Mouse (Mus musculus) thymus, adult 18-20 months (tissue): ENCODE results near the gene Tbc1d22a.

Experiments used
- DNase-seq, 2 experiments: peaks; one replicate each; pipeline ENCODE4 v3.0.0; 2022; ENCODE audit warnings: mixed read lengths in 2 of 2

Gene Tbc1d22a

DNA sequence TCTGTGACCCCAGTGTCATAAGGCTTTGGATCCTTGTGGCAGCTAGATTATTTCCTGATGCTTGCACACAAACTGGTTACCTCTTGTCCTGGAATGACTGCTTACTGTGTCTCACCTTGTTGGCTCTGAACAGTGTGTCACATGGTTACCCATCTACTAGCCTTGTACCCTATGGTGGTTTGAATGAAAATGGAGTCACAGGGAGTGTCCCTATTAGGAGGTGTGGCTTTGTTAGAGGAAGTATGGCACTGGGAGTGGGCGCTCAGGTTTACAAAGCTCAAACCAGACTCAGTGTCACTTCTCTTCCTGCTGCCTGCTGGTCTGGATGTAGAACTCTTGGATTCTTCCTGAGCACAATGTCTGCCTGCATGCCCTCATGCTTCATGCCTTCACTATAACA is 69.0 kb downstream of the Tbc1d22a start:
- DNase-seq = no peak

DNA sequence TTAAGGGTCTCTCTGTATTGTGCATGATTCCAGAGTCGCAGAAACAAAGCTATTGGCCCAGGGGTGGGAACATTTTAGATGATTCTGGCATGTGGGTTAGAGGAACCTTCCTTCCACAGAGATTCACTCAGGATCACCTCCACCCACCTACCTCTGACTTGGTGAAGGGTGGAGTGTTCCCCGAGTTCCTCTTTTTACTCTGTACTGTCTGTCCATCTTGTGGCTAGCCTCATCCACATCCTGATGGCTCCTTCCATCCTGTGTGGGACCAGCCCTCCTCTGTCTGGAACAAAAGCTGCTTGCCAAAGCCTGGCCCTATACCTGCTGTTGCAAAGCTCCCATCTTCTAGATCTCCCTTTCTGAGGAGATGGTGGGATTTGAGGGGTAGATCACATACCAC is 71.0 kb downstream of the Tbc1d22a start:
- DNase-seq = no peak

DNA sequence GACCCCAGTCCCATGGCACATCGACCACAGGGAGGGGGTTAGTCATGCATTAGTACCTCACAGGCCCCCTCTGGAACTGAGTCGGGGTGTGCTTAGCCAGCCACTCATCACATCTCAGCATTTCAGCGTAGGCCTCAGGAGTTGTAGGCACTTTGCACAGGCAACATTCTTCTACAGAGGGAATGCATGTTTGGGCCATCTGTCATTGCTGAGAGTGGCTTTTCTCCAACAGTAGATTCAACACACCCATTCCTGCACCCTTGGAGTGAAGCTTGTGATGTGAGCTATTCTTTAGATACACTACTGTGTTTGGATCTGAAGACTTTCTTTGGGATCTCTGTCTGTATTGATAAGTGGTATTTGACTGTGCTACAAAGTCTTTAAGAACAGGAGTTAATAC is 75.8 kb downstream of the Tbc1d22a start:
- no peak for DNase-seq

DNA sequence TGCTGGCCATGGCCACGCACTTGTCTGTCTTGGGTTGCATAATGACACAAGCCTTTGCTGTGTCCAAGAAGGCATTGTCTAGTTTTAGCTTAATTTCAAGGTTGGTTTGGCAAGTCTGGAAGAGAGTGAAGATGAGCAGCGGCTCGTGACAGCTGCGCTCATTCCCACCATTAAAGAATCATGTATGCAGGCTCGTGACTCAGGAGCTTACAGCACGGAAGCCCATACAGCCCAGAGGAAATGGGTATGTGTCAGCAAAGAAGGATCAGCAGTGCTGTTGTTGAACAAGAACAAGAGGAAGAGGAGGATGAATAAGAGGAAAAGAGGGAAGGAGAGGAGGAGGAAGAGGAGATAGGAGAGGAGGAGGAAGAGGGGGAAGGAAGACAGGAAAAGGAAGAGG is 78.0 kb downstream of the Tbc1d22a start:
- DNase-seq = no peak

DNA sequence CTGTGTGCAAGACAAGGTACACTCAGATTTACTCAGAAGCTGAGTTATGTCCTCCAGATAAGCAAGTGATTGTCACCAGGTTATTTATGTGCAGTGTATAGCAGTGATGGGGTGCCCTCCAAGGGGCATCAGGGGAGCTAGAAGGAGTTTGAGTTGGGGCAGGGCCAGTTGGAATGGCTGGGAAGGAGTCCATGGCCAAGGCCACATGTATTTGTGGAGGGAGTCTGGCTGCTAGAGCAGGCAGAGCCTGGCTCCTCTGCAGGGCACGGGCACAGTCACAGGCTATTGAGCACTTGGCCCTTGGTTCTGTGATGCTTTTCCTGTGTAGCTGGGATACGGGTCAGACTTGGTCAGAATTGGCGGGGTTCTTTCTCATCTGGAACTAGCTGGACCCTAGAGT is 80.2 kb downstream of the Tbc1d22a start:
- DNase-seq = no peak

DNA sequence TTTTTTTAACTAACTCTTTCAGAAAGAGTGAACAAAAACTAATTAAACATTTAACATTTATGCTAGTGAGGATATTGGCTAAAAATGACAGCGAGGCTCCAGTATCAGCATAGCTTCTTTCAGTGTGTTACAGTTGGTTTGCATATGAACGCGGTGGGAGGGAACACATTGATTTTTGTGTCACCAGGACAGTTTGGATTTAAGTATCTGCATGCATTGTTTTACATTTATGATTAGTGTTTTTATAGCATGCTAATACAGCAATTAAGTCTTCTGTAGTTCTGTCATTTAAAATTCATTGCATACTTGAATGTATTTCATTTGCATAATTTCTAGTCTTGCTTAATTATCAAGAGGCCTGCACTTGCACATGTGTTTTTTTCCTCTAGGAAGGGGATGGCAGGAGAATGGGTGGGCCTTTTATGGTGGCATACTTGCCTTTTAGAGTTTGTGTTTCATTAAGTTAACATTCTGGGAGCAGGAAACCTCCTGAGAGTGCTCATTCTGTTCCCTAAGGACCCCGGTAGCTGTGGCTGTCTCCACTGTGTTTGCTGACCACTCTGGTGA is 81.5 kb downstream of the Tbc1d22a start:
- no peak for DNase-seq

DNA sequence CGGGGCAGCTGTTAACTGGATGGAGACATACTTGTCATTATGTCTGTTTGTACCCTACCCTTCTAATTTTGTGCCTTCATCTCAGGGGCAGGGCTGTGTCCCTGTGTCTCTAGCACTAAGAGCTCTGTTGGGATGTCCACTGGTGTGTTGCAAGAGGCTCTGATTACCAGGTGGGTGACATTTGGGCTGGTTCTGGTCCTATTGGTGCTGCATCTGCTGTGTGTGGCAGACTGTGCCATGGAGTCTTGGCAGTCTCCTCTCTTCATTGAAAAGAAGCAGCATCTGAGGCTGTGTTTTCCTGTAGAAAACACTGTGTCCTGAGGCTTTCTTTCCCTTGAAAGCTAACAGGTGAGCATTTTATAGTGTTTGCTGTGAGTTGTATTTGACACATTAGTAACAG is 83.0 kb downstream of the Tbc1d22a start:
- no peak for DNase-seq

DNA sequence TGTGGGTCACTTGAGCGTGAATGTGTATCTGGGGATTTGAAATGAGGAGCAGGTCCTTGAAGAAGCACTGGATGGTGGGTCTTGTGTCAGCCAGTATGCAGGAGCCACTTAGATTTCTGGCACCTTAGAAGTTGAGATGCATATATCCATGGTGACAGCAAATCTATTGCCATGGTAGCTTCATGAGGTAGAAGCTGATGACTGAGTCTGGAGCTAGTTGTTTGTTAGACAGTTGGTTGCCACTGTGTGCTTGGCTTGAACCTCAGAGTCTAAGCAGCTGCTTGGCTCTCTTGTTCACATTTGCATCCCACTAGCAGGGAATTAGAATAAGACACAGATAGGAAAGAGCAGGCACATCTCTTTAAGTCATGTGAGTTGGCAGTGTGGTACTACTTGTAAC is 89.6 kb downstream of the Tbc1d22a start:
- DNase-seq = no peak

DNA sequence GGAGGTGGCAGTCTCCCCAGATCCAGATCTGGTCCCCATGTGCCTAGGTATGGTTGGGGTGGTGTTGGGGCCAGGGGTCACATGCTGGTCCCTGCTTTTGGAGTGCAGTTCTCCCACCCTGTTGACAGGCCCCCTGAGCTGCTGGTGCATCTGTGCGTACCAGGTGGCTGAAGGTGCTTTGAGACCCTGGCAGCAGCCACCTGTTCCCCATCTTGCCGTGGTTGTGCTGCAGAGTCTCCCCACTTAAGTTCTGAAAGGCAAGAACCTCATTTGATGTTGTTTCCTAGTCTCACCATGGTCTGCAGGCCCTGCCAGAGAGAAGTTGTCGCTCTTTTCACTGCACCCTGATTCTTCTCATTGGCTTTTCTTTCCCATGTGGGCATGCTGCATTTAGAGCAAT is 90.6 kb downstream of the Tbc1d22a start:
- peak; percentile 61 to 76 for DNase-seq

DNA sequence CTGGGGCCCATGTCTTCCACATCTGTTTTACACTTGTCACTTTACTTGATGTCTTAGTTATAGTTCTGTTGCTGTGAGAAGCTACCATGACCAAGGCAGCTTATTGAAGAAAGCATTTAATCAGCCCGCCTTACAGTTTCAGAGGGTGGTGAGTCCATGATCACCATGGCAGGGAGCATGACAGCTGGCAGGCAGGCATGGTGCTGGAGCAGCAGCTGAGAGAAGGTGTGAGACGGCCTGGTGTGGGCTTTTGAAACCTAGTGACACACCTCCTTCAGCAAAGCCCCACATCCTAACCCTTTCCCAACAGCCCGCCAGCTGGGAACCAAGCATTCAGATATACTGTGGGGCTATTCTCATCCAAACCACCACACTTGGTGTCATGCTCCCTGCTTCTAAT is 91.0 kb downstream of the Tbc1d22a start:
- DNase-seq = no peak

DNA sequence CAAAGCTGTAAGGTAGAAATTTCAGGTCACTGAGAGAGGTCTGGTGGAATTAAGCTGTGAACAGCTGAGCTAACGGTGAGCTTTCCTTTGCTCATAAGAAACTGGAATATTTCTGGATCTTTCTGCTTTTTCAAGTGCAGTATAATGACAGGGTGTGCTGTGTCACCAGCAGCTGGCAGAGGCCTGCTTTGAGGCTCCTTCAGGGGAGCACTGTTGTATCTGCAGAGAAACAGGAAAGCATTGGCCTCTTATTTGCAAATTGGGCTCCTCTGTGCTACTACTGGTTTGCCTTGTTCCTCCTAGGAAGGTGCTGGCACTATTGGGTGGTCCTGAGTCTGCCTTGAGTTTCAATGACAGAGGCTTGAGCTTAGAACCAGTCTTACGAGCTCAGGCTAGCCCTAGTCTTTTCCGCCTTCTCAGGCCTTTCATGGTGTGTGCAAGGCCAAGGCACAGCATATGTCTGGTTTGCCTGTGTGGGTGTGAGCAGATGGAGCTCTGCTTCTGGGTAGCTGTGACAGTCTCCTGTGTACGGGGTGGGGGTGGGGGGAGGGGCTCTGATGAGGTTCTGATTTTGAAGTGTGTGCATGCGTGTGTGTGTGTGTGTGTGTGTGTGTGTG is 95.1 kb downstream of the Tbc1d22a start:
- DNase-seq = no peak

DNA sequence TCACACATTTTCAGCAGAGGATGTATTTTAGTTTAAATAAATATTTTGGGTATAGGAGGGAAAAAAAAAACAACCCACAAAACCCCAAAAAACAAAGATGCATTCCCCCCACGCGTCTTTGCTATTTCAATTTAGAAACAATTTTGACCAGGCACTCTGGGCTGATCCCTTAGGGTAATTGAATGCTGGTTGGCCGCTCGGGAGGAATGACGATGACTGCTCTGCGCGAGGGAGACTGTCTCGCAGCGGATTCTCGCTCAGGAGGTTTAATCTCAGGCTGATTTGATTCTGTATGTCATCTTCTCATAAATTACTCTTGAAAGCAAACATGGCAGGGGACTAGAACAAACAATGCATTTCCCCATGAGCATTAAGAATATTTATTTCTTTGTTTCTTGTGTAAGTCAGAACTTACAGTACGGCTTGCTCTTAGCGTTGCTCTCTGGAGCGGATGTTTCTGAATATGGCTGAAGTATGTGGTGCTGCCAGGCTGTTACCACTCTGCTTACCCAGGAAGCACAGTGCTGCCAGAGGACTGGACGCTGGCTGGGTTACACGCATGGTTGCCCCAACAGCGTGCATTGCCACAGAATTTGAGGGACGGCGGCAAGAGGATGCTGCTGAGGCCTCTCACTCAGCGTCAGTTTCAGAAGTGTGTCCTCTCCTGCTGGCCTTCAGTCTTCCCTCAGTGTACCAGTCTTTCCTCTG is 106.7 kb downstream of the Tbc1d22a start:
- no peak for DNase-seq

DNA sequence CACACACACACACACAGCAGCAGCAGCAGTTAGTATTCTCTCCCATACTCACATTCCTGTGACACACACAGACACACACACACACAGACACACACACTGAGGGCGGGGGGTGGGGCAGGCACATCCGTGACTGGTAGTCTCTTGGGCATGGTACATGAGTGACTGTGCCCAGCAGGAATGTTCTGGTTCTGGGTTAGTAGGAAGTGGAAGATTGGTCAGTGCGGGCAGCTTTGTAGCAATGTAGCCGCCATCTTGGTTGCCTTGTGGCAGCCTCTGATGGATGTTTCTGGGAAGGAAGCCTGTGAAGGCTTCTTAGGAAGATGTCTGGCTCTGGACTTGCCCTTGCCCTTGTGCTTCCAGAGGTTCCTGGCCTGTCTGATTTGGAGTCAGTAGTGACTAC is 112.1 kb downstream of the Tbc1d22a start:
- no peak for DNase-seq

DNA sequence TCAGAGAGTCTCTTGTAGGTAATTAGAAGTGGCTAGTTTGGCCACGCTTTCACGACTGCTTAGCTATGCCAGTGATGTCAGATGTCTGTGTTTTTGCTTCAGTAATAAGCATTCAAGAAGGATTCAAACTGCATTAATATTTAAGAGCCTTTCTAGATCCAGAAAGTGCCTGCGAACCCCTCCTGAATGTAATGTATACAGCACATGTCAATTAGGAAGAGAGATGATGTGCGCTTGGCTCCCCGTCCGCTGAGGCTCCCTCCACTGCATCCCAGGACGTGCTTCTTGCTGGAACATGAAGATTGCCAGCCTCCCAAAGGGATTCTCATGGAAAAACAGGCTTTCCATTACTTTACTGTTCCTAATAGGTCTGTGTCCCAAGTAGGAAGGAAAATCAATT is 115.7 kb downstream of the Tbc1d22a start:
- no peak for DNase-seq

DNA sequence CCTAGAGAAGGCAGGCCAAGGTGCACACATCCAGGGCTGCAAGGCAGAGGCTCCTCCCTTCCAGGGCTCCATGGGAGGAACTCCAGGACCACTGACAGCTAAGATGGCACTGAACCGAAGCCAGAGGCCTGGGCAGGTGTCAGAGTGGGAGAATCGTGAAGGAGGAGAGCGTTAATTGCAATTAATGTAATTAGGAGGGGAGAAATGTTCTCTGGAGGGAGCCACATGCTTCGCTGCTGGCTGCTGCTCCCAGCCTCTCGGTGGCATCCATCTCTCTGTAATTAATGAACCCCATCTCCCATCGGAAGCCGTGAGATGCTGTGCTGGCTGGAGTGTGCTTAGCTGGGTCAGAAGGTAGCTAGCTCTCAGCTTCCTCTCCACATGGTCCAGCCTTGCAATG is 116.2 kb downstream of the Tbc1d22a start:
- no peak for DNase-seq

DNA sequence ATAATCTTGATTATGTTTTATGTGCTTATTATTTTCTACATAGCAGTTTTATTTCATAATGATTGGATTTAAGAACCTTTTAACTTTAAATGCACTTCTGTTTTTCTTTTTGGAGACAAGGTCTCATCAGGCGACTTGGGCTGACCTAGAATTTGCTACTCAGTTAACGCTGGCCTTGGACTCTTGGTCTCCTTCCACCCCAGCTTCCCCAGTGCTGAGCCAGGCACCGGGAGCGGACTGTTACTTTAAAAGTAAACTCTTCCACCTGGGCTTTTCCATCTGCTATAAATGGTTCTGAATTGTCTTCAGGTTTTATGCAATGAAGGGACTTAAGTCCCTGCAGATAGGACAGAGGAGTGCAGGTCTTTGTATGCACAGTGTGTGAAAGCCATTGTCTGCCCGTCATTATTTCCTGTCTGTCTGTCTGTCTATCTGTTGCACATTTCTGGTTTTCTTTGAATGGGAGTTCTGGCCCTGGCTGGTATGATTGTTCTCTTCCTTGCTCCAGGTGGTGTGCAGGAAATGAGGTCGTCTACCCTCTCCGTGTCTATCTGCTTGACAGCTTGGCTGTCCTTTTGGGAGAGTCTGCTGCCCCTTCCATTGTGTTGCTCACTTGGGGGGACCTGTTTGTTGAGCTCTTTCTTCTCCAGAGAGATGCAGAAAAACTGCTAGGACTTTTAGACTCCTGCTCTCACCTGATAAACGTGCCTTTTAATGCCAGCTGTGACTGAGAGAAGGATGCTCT is 117.4 kb downstream of the Tbc1d22a start:
- peak in 1 of 2 experiments; percentile 53 for DNase-seq

DNA sequence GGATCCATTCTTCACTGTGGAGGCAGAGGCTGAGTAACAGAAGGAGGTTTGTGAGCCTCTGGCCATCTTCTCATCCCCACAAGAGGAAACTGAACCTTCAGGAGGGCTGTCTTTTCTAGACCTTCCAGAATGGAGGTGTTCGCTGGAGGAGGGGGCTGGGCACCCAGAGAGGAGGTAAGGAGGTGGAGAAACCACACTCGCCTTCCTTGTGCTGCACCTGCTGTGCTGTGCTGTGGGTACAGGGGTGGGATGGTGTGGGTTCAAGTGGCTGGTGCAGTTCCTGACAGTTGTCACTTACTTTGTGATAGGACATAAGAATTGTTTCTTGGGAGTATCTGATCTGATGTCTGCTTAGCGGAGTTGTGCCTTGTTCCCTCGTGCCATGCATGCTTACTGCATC is 118.9 kb downstream of the Tbc1d22a start:
- peak; percentile 83 to 89 for DNase-seq

DNA sequence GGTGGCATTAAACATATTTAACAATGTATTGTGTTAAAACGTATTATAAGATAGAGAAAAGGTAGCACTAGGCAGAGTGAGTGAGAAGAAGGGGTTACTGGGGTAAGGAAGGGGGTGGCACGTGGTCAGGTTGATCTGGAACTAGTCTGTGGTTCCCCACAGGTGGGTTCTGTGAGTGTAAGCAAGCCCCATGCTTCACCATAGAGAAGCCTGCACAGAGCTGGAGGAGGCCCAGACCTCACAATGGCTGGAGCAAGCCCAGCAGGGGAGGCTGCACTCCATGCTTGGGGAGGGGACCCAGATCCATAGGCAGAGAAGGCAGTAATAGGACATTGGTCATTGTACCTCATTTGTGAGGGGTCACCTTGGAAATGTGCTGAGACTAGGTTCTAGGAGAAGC is 119.3 kb downstream of the Tbc1d22a start:
- peak in 1 of 2 experiments; percentile 78 for DNase-seq

DNA sequence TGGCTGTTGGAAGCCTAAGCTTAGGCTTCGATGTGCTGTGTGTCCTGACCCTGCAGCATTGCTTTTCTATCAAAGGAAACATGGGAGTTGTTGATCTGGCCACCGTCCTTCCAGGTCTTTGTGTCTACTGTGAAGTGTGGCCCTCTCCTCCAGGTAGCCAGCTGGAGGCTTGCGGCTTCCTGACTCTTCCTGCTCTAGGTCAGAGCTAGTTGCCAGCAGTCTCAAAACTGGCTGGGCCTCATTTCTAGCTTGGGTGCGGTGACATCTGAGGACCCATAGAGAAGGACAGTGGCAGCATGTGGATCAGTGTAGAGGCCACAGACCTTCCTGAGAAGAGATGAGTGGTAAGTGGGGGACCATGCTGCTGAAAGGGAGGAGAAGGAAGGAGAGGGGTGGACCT is 120.0 kb downstream of the Tbc1d22a start:
- DNase-seq = no peak

DNA sequence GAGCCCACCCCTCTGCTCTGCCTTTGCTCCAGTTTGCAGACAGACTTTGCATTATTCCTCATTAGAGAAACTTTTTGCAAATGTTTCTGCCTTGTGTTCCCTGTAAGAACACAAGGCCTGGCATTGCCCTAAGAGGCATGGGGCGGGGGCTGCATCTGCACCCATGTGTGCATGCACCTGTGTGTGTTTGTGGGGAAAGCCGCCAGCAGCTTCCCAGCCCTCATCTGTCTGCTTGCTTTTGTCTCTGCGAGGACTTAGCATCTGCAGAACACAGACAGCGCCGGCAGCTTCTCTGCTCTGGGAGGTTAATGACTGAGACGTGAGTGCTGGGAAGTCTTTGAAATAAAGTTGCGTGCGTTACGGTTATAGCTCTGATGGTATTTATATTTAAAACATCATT is 120.5 kb downstream of the Tbc1d22a start:
- peak; percentile 84 to 87 for DNase-seq

DNA sequence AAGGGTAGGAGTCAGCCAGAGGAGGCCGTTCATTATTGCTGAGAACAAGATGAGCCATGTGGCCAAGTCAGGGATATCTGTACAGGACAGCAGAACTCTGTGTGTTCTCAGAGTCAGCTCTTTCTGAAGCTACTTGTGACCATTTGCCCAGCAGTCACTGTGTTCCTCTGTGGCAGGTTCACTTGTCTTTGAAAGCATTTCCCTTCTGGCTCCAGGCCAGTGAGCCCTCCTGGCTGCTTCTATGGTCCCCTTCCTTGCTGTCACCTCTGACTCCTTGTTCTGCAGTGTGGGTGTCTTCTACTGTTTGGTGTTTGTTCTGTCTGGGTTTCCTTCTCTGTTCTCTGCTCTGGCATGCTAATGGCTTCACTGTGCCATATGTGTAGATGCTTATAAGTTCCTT is 121.5 kb downstream of the Tbc1d22a start:
- DNase-seq = no peak

DNA sequence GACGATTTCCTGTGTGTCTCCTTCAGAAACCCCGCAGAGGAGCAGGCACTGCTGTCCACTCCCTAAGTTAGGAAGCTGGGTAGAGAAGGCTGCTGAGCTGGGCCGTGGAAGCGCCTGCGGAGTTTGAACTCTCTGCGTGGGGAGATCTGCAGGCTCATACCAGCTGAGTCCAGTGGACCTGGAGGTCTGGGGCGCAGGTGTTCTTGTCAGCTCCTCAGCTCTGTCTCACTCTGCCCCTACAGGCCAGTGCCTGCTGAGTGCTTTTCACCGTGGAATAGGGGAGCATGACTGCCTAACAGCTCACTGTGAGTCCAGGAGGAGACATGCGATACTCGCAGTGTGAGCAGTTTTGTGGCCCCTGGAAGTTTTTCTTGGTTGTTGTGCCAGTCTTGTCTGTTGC is 123.5 kb downstream of the Tbc1d22a start:
- DNase-seq = peak; percentile 55 to 71

DNA sequence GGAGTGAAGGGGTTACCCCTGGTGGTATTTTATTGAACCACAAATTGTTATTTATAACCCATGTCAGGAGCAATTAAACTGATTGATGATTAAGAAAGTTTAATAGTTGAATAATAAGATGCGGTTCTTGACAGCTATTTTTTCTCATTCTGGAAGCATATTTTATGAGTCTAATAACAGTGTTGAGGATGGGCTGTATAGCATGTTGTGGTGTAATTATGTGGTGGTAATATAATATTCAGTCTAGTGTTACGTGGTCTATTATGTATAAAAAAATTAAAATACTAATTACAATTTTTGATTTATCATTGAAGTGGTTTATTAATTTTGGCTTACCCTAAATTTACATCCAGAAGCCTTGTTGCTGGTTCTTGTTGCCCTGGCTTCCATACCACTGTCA is 125.5 kb downstream of the Tbc1d22a start:
- DNase-seq = no peak

DNA sequence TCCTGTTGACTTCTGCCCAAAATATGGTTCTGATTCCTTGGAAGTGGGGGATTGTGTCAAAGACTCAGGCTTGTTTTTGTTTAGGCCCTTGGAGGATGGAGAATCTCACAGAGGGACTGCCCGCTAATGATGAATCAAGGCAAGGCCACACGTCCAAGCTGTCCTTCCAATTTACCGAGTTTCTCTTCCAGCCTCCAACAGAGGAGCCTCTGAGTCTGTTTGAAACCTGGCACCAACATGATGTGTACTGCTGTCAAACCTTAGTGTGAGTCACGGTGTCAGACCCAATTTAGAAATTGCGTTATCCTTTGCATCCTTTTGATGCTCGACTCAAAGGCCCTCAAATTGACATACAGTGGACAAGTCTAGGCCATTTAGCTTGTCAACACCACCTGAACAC is 126.5 kb downstream of the Tbc1d22a start:
- DNase-seq = no peak
